Mouse (Mus musculus) urinary bladder, postnatal 4 days (tissue): ENCODE measurements around the gene Phf20.

Experiments used
- DNase-seq, 2 experiments: peaks; one replicate each; pipeline ENCODE4 v3.0.0; 2021 to 2022; ENCODE audit warnings: low spot score in 2 of 2

Gene Phf20

DNA sequence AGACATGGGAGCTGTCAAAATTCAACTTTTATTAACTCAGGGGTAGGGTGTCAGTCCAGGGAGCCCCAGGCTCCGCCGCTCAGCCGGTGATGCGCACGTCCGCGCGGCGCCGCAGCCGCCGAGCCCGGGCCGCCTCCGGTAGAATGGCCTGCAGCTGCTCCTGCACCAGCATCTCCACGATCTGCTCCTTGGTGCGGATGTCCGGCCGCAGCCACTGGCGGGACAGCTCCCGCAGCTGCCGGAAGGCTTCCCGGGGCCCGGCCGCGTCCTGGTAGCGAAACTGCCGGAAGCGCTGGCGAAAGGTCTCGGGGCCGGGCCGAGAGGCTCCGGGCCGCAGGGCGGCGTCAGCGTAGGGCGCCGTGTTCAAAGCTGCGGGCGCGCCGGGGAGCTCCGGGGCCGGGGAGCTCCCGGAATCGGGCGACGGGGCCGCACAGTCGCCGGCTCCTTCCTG lies 115.6 kb downstream of the Phf20 start:
- peak; percentile 46 to 65 for DNase-seq

- peak; percentile 75 to 83 for DNase-seq
Measured at GRCm38 (mm10) chr2:156312297-156312897, 116.1 kb downstream of the Phf20 start, which contains the start of the genes Cnbd2 and Scand1. Gene Cnbd2 (plus strand): TSS chr2:156312299. Gene Scand1 (minus strand): TSS chr2:156312704.

DNA sequence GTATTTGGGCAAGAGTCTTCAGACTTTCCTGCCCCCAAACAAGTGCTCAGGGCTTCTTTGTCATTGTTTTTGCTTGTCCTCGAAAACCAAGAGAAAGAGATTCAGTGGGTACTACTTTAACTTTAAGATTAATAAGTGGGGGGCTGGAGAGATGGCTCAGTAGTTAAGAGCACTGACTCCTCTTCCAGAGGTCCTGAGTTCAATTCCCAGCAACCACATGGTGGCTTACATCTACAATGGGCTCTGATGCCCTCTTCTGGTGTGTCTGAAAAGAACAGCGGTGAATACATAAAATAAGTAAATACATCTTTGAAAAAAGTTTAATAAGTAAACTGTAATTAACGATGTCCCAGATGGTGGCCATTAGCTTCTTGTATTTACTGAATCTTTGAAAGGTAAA lies 116.9 kb downstream of the Phf20 start:
- DNase-seq = no peak

DNA sequence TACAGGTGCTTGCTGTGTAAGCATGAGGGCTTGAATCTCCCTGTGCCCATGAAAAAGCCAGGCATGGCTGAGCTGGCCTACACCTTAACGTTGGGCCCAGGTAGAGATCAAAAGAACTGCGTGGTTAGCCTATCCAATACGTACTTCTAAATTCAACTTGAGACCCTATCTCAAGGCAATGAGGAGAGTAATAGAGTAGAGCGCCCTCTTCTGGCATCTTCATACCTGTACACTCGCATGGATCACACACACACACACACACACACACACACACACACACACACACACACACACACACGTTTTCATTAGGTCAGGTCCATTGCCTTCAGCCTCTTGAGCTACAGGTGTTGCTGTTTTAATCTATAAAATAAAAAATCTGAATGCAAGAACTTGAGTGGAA lies 118.5 kb downstream of the Phf20 start:
- no peak for DNase-seq

DNA sequence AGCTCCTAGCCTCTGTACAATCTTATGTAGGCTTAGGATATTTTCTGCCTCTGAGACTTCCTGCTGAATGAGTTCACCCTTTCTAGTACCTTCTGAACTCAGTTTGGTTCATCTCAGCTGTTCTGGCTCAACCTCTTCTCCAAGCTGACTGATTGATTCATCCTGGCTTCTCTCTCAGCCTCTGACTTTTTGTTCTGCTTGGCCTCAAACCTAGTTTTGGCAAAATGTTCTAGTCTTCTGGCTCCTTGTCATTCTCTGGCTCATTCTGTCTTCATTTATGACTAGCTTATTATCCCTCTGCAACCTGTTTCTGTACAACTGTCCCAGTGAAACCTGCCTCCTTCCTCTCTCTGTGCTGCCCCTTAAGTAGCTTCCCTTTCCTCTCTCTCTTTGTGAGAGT lies 122.2 kb downstream of the Phf20 start:
- DNase-seq = no peak

DNA sequence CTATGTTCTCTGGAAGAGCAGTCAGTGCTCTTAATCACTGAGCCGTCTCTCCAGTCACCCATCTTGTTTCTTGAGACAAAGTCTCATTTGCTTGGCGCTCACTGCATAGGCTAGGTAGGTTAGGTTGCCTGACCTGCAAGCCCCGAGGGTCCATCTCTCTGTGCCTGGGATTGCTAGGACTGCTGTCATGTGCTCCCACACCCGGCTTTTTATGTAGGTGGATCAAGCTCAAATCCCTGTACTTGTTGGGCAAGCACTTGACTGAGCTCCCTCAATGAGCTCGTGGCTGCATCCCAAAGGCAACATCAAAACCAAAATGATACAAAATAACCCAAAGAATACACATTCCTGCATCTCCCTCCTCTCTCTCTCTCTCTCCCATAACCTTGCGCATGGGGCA lies 125.3 kb downstream of the Phf20 start:
- no peak for DNase-seq

- no peak for DNase-seq
Measured at GRCm38 (mm10) chr2:156324116-156324588, 127.9 kb downstream of the Phf20 start.

- DNase-seq = no peak
Measured at GRCm38 (mm10) chr2:156324681-156325080, 128.4 kb downstream of the Phf20 start.

DNA sequence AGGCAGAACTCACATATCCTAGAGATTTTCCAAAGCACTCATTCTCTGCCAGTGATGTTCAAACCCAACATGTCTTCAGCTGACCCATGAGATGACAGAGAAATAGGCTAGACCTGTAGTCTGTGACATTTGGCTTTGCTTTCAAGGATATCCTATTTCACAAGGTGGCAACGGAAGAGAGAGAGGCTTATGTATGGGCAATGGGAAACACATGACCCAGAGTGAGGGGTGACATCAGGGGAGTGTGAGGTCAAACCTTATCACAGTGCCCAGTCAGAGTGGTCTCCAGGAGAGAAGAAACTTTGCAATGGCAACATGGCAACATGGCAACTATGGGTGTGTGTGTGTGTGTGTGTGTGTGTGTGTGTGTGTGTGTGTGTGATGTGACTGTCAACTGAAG lies 134.4 kb downstream of the Phf20 start:
- no peak for DNase-seq

DNA sequence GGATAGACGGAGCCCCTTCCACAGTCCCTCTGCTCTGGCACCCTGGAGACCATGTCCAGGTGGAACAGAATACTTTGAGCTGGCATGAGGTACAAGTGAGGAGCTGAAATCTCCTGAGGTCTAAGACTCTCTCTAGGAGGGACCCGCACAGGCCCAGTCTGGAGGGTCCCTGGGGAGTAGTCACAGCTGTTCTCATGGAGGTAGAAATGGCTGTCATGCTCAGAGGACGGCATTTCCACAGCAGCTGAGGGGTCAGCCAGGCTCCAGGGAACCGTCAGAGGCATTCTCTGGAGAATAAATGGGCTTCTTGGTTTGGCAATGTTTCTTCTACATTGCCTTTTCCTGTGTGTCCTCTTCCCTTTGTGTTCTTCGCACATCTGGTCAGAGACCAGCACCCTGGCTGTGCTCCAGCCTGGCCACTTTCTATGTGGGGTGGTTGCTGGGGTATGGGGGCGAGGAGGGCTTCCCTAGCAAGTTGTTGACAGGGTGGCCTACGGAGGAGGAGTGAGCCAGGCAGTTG lies 135.2 kb downstream of the Phf20 start:
- DNase-seq = no peak

- no peak for DNase-seq
Measured at GRCm38 (mm10) chr2:156340078-156340477, 143.8 kb downstream of the Phf20 start.

DNA sequence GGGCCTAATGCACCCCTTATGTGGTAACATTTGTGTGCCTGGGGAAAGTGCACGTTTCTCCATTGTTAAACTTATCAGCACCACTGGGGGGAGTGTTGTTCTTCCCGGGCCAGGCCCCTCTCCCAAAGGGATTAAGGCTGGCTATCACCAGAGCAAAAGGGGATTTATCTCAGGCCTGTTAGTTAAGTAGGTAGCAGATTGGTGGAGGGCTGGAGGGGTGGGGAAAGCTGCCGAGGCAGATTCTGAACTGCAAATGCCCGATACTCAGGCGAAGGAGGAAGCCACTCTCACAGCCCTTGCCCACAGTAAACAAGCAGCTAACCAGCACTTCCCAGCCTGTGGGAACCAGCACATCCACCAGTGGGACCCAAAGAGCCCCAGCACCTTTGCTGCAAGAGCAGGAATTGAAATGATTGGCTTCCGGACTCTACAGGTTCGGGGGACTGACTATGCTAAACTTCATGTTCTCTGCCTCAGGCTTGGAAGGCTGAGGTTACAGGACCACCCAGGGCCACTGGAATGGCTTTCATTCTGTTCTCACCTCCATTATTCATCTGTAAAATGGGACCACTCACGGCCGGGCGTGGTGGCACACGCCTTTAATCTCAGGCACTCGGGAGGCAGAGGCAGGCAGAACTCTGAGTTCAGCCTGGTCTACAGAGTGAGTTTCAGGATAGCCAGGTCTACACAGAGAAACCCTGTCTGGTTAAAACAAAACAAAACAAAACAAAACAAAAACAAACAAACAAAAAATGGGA lies 148.7 kb downstream of the Phf20 start:
- no peak for DNase-seq

GRCm38 (mm10) chr2:156348812-156349211 lies 152.5 kb downstream of the Phf20 start:
- DNase-seq = no peak

DNA sequence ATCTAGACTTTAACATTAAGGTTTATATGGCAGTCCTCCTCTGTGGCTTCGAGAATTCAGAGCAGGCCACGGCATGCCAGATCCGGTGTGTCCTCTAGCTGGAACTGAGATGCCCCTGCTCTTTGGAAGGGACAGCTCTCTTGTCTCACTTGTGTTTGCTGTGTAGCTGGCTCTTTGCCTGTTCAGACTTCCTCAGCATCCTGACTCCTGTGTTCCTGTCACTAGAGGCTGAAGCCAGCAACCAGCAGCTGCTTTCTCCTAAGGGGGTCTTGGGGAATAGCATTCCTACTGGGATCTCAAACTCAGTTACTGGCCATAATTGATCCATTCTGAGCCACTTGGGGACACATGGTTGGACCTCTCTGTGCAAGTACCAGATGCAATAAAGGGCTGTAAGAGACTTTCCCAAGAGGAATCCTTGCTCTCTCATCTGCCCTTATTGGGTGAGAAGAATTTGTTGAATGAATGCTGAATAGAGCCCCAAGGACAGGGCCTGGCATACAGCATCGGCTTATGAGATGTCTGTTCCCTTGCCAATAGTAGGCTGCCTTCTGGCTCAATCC lies 153.1 kb downstream of the Phf20 start:
- no peak for DNase-seq

GRCm38 (mm10) chr2:156351243-156351642 lies 155.0 kb downstream of the Phf20 start:
- DNase-seq = no peak

- DNase-seq = no peak
Measured at GRCm38 (mm10) chr2:156352413-156353165, 156.3 kb downstream of the Phf20 start.

DNA sequence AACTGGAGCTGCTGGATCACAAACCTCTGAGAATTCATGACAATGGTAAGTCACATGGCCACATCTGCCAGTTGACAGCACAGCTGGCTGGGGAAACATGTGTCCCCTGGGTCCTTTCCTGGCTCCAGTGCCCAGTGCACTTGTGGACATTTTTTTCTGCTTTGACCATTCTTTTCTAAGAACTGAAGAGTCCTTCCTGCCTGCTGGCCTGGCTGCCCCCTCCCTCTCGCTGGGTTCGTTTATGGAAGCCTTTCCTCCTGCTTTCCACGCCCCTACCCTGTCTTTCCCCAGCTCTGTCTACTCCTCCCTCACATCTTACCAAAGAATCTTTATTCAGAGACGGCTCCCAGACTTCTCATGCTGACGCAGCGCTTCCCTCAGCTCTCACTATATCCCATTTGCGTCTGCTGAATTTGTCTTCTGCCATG lies 157.0 kb downstream of the Phf20 start:
- DNase-seq = no peak

- DNase-seq = no peak
Measured at GRCm38 (mm10) chr2:156356031-156356430, 159.8 kb downstream of the Phf20 start.
